Mouse (Mus musculus) E14TG2a.4 (cell line): ENCODE measurements around the gene Casp1.

ENCODE experiments used
- CTCF ChIP-seq: conservative IDR thresholded peaks from 2 replicates; pipeline ENCODE4 v1.5.1; 2014; ENCODE audit warnings: low read length
- NANOG ChIP-seq: IDR thresholded peaks from 2 replicates; pipeline ENCODE4 v1.6.1; 2014; ENCODE audit warnings: borderline replicate concordance, low read length, mixed read lengths
- POU5F1 ChIP-seq: IDR thresholded peaks from 2 replicates; pipeline ENCODE4 v1.6.1; 2014; ENCODE audit warnings: low read length, borderline replicate concordance

DNA sequence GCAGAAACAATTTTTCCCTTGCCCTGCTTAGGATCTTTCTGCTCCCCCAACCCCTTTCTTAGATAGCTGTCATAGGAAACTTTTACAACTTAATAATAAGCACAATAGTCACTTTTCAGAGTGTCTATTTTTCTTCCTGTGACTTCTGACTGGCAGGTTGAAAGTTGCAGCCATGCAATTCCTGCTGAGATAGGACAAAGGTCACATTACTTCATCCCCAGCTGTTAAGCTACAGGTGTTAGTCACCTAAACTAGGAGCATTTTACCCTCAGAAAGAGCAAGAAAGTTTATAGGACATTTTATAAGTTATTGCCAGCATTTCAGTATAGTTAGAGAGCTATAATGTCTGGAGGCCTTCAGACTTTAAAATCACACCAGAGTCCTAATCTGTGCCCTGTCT, 11.7 kb upstream of the Casp1 start:
- no peak for TF ChIP-seq CTCF
- no peak for TF ChIP-seq POU5F1
- no peak for TF ChIP-seq NANOG
